Mouse (Mus musculus) myocyte (in vitro differentiated cells): ENCODE measurements around the gene Tssk1.

Experiments
- E2F4 ChIP-seq: IDR thresholded peaks from one replicate; pipeline ENCODE4 v1.6.1; 2011; ENCODE audit warnings: mild to moderate bottlenecking, control low read depth, moderate library complexity; ENCODE audit not compliant: insufficient read depth
- MYOG ChIP-seq, 3 experiments: IDR thresholded peaks; one replicate each; pipeline ENCODE4 v1.6.1; 2011; ENCODE audit warnings: control low read depth in 2 of 3, low read depth in 2 of 3, mild to moderate bottlenecking in 2 of 3; ENCODE audit not compliant: insufficient read length in 2 of 3, control insufficient read depth in 1 of 3, insufficient read depth in 1 of 3
- POLR2A ChIP-seq: IDR thresholded peaks from one replicate; pipeline ENCODE4 v1.6.1; 2011; ENCODE audit warnings: low read depth, mild to moderate bottlenecking, control low read depth, moderate library complexity; ENCODE audit not compliant: insufficient read length
- SRF ChIP-seq: IDR thresholded peaks from one replicate; pipeline ENCODE4 v1.6.1; 2011; ENCODE audit warnings: low read depth; ENCODE audit not compliant: control insufficient read depth, insufficient read length
- TCF12 ChIP-seq: IDR thresholded peaks from one replicate; pipeline ENCODE4 v1.6.1; 2011; ENCODE audit warnings: mild to moderate bottlenecking, control low read depth; ENCODE audit not compliant: poor library complexity, insufficient read depth, severe bottlenecking
- TCF3 ChIP-seq: IDR thresholded peaks from one replicate; pipeline ENCODE4 v1.6.1; 2011; ENCODE audit warnings: low read depth, control low read depth; ENCODE audit not compliant: insufficient read length
- USF1 ChIP-seq: IDR thresholded peaks from one replicate; pipeline ENCODE4 v1.6.1; 2011; ENCODE audit warnings: low read depth, mild to moderate bottlenecking, control low read depth, moderate library complexity

DNA sequence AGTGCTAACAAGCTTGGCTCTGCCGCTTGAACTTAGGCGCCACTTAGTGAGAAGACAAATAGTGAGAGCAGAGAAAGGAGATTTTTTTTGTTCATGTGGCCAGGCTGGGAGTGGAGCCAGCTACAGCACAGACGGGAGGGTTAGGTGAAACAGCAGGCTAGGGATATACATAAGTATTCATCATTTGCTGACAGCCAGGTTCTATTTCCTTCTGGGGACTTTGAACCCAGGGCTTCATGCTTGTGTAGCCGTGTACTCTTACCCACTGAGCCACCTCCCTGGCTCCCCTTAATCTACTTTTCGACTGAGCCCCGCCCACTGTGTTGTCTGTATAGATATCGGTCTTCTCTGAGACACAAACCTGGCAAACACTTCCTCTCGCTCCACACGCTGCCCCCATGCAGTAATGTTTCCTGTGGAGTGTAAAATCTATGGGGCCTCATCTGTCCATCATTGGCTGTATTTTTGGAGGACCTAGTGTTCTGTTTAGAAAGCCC, 45.3 kb downstream of the Tssk1 start:
- TF ChIP-seq E2F4: no peak
- no peak for TF ChIP-seq POLR2A
- no peak for TF ChIP-seq TCF12
- TF ChIP-seq TCF3: no peak
- no peak for TF ChIP-seq MYOG (IDR thresholded peaks at IDR 0.05; ENCODE audit: control insufficient read depth in 1 of 3, insufficient read depth in 1 of 3, insufficient read length in 2 of 3, low read depth in 2 of 3)
- TF ChIP-seq SRF: no peak
- TF ChIP-seq USF1: no peak
